Mouse (Mus musculus) right cerebral cortex, postnatal 25 days (tissue): ENCODE measurements around the gene Hif1an.
A peak's percentile ranks its signal among the peaks of the same experiment; 100 is the strongest.

ENCODE experiments used
- DNase-seq: peaks from one replicate; pipeline ENCODE4 v3.0.0; 2022

The Hif1an gene

GRCm38 (mm10) chr19:44567763-44568162, 5.1 kb downstream of the Hif1an start:
- DNase-seq, result no peak

GRCm38 (mm10) chr19:44576275-44576674, 13.6 kb downstream of the Hif1an start:
- DNase-seq, result no peak

GRCm38 (mm10) chr19:44578038-44578437, 15.4 kb downstream of the Hif1an start:
- DNase-seq, result no peak

- DNase-seq, result no peak
Measured at GRCm38 (mm10) chr19:44582103-44582502, 19.5 kb downstream of the Hif1an start.

GRCm38 (mm10) chr19:44582638-44583309, 20.1 kb downstream of the Hif1an start:
- peak; percentile 89 for DNase-seq

GRCm38 (mm10) chr19:44588036-44588435, 25.4 kb downstream of the Hif1an start:
- DNase-seq, result no peak

GRCm38 (mm10) chr19:44589591-44590223, 27.1 kb downstream of the Hif1an start:
- DNase-seq, result no peak

- DNase-seq, result no peak
Measured at GRCm38 (mm10) chr19:44590992-44591391, 28.3 kb downstream of the Hif1an start.

- DNase-seq, result no peak
Measured at GRCm38 (mm10) chr19:44591638-44592037, 29.0 kb downstream of the Hif1an start.

GRCm38 (mm10) chr19:44594180-44594579, 31.5 kb downstream of the Hif1an start:
- DNase-seq, result no peak

- peak; percentile 69 for DNase-seq
Measured at GRCm38 (mm10) chr19:44618166-44618565, 55.5 kb downstream of the Hif1an start.
